Mouse (Mus musculus) B cell, adult 2 months (primary cell): ENCODE data around the gene Prl7d1.
"Not testable (repeated sequence)": the region's sequence is repeated elsewhere in the genome, so short reads cannot be mapped to it uniquely, and the experiment has no call there.

Experiments
- DNase-seq, 2 experiments: peaks; one replicate each; pipeline ENCODE4 v3.0.0; 2022

The Prl7d1 gene

GRCm38 (mm10) chr13:27716636-27717035, at the start of gene Prl7d1:
TSS of gene Prl7d1 (minus strand) at chr13:27716736.
- DNase-seq: no peak

- DNase-seq: no peak
Measured at GRCm38 (mm10) chr13:27734512-27735186, 18.1 kb upstream of the Prl7d1 start.

- not testable (repeated sequence) for DNase-seq
Measured at GRCm38 (mm10) chr13:27730286-27730959, 13.9 kb upstream of the Prl7d1 start.

- DNase-seq: not testable (repeated sequence)
Measured at GRCm38 (mm10) chr13:27725057-27725456, 8.5 kb upstream of the Prl7d1 start.

- no peak for DNase-seq
Measured at GRCm38 (mm10) chr13:27706521-27706920, 10.0 kb downstream of the Prl7d1 start.

GRCm38 (mm10) chr13:27667936-27668335, 48.6 kb downstream of the Prl7d1 start, which contains the start of gene Prl7a2:
TSS of gene Prl7a2 (minus strand) at chr13:27668036.
- no peak for DNase-seq

GRCm38 (mm10) chr13:27660747-27661146, 55.8 kb downstream of the Prl7d1 start:
- DNase-seq: no peak
